Comparison of ENCODE assay signal across 9 mouse cellular contexts in the genomic region with DNA sequence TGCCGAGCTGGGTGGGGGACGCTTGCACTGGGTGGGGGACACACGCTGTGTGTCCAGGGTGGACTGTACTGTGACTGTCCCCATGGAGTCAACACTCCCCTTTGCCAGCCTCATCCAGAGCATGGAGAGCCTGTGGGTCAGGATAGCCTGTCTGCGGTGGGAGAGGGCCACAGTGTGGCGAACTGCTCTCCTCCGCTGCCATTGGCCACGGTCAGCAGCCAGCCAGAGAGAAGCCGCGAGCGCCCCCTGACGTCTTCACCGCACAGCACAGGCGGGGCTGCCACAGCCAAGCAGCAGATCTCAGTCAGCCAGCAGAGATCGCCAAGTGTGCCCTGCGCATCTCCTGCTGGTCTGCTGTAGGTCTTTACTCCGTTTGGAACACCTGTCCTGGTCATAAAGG. TPM values are rescaled to one million over a fixed set of nuclear protein-coding genes. Genes with fewer than 3 reads are reported as not detected.
DNase-seq lines count a peak whose midpoint lies in the region; ATAC-seq lines count a peak whose summit lies in the region.
"Had no signal": no experiment of that assay in that cellular context is flagged by ENCODE, and none has a peak within 500 bp of the region (broad histone marks: within the 10 kb centered on the region; RNA-seq: fewer than 3 reads in every experiment).

No protein-coding gene starts in this region.

- peak; percentile 90 for ATAC-seq in hindbrain, embryonic 12.5 days (ENCODE audit: low FRiP score)
- ATAC-seq in lung, embryonic 16.5 days (ENCODE audit: low read depth): peak; percentile 90

- H3K36me3 ChIP-seq in hindbrain, embryonic 12.5 days: no peaks in the 10 kb centered on the region
- no peaks in the 10 kb centered on the region for H3K36me3 ChIP-seq in lung, embryonic 16.5 days (ENCODE audit: control insufficient read depth, insufficient read depth, low read length)

- H3K4me3 ChIP-seq in hindbrain, embryonic 12.5 days: no peak overlapping the region
- H3K4me3 ChIP-seq in lung, embryonic 16.5 days (ENCODE audit: low read length): no peak overlapping the region

- H3K27ac ChIP-seq in hindbrain, embryonic 12.5 days: no peak overlapping the region
- H3K27ac ChIP-seq in lung, embryonic 16.5 days (ENCODE audit: low read length): no peak overlapping the region
- H3K27ac ChIP-seq: macrophage had no signal

- H3K4me1 ChIP-seq in hindbrain, embryonic 12.5 days: peaks cover 28% of the 10 kb centered on the region
- peaks cover 18% of the 10 kb centered on the region for H3K4me1 ChIP-seq in lung, embryonic 16.5 days (replicated peaks; ENCODE audit: control insufficient read depth, insufficient read depth, low read length)

- peak; percentile 84 for DNase-seq in MN1 (ENCODE audit: low spot score)
- peak; percentile 97 for DNase-seq in cerebellum, postnatal 14 days
- DNase-seq in frontal cortex, postnatal 14 days (ENCODE audit: low spot score in 2 of 2): peak; percentile 77 to 86
- peak; percentile 92 to 93 for DNase-seq in layer of hippocampus, postnatal 10 days (ENCODE audit: low spot score in 2 of 2)
- DNase-seq in ovary, postnatal 36 days (ENCODE audit: low spot score): peak; percentile 90
- peak; percentile 76 to 90 for DNase-seq in thymus, postnatal 10 days (ENCODE audit: low spot score in 2 of 2)

- H3K9ac ChIP-seq in hindbrain, embryonic 12.5 days: no peak overlapping the region
- H3K9ac ChIP-seq in lung, embryonic 16.5 days (ENCODE audit: low read length): no peak overlapping the region; the same call in 1 of the 2 replicates

- WGBS in hindbrain, embryonic 12.5 days: 5% methylated on average over 16 of the region's 16 CpGs
- WGBS in lung, embryonic 16.5 days: 6% methylated on average over 16 of the region's 16 CpGs

- H3K27me3 ChIP-seq in hindbrain, embryonic 12.5 days: no peaks in the 10 kb centered on the region; the same call in 1 of the 2 replicates
- H3K27me3 ChIP-seq in lung, embryonic 16.5 days (ENCODE audit: control insufficient read depth, insufficient read depth, low read depth, low read length): no peaks in the 10 kb centered on the region

- H3K4me2 ChIP-seq in hindbrain, embryonic 12.5 days (replicated peaks): peak overlapping the region; percentile 21; the same call in 1 of the 2 replicates
- peak overlapping the region; percentile 32 for H3K4me2 ChIP-seq in lung, embryonic 16.5 days (ENCODE audit: low read depth, low read length)

- no peaks in the 10 kb centered on the region for H3K9me3 ChIP-seq in hindbrain, embryonic 12.5 days (replicated peaks)
- no peaks in the 10 kb centered on the region for H3K9me3 ChIP-seq in lung, embryonic 16.5 days (ENCODE audit: control insufficient read depth, low read length)

RNA-seq across cellular contexts. Expression of gene Mab21l3, which starts 42.6 kb away (rescaled TPM):
- polyA plus RNA-seq in hindbrain, embryonic 12.5 days (2016; fragmentation: Nextera tagmentation; extraction: Ambion mirVana): 0.71 and 0.72 TPM in 2 replicates
- under 1 TPM; 0.18 to 0.30 TPM for total RNA-seq in layer of hippocampus, postnatal 10 days (2021)
- 0.36 and 0.43 TPM in 2 replicates for polyA plus RNA-seq in lung, embryonic 16.5 days (2015; fragmentation: Nextera tagmentation; extraction: Ambion mirVana)
